Mouse (Mus musculus): ENCODE measurements around the gene Grhl1. TPM values are rescaled to one million over a fixed set of nuclear protein-coding genes. Genes with fewer than 3 reads are reported as not detected.

Grhl1 gene
- polyA plus RNA-seq, 1 experiment from 2014 or later = 7.5 TPM

DNA sequence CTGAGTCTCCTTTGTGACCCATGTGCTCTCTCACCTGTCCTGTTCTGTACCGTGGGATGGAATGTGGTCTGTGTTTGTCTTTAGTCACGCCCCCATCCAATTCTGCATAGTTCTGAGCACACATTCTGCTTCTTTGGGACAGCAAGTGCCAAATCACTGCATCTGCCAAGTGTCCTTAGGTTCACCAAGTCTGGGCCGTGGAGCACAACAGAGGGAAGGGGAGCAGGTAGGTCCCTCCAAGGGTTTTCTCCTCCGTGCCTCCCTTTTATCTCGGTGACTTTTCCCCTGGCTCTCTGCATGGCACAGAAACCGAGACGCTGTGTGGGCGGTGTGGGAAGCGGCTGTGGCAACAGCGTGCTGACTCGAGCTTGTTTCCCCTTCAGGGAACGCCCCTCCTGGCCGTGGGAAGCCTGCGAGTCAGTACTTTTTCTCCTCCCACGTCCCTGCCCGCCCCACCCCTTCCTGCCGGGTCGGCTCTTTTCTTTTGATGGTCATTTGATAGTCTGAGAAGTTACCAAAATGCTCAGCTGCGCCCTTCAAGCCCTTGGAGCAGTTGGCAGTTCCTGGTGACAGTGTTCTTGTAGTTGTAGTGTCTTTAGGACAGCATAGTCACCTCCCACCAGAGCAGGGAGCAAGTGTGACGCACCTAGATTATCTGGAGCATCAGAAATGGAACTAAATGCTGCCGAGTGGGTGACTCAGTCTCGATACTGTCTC, 21.0 kb downstream of the Grhl1 start:
- Histone ChIP-seq H3K27me3 (replicated peaks) (no peaks in the 10 kb centered on the region), H3K4me2 (peak overlapping the region; percentile 56), H3K9ac (no peak overlapping the region), H3K36me3 (no peaks in the 10 kb centered on the region), H3K9me3 (no peaks in the 10 kb centered on the region), H3K27ac (peak overlapping the region; percentile 68), H3K4me3 (replicated peaks) (peak overlapping the region; percentile 26), H3K4me1 (peaks cover 12% of the 10 kb centered on the region)
- 11% methylated on average over 22 of the region's 22 CpGs for WGBS
- ATAC-seq (ENCODE audit: insufficient read depth, low FRiP score, low read depth) = peak; percentile 76

DNA sequence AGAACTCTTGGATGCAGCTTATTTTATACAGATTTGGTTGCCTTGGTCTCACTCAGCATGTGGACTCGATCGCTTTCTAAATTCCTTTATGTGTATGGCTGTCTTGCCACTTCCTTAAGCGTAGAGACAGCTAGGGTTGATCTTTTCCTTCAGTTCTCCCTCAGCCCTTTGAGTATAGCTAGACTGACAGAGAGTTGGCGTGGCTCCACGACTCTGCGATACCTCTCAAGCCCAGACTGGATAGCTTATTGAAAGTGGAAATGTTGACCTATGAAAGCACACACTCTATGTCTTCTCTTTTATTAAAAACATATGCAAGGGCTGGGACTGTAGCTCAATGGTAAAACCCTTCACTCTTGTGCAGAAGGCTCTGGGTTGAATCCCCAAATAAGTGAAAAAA, 25.3 kb downstream of the Grhl1 start:
- Histone ChIP-seq H3K9me3 (no peaks in the 10 kb centered on the region), H3K4me2 (no peak overlapping the region), H3K4me1 (peaks cover 11% of the 10 kb centered on the region), H3K9ac (no peak overlapping the region), H3K4me3 (replicated peaks) (no peak overlapping the region), H3K36me3 (no peaks in the 10 kb centered on the region), H3K27ac (peak overlapping the region; percentile 54), H3K27me3 (replicated peaks) (no peaks in the 10 kb centered on the region)
- no peak for ATAC-seq (ENCODE audit: insufficient read depth, low FRiP score, low read depth)
- 55% methylated on average over 6 of the region's 6 CpGs for WGBS

DNA sequence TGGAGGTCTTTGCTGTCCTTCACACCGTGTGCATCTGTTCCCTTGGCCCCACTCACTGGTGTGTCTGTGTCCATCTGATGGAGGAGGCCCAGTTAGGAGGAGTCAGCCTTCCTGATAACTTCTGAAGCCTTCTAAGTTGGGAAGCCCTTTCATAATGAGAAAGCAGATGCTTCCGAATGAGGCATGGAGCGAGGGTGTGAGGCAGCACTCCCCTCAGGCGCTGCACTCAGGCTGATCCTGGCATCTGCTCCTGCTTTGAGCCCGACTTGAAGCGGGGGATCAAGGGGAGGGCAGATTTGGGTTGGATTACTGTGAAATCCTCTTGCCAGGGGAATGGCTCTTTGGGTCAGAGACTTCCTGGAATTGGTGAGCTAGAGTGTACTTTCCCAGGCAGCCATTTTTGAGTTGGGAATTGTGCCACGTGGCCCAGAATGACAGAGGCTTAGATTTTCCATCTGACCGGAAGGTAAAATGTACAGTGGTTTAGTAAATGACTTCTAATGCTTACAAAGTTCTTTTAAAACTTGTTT, 27.3 kb downstream of the Grhl1 start:
- 64% methylated on average over 8 of the region's 8 CpGs for WGBS
- H3K4me3 ChIP-seq (replicated peaks) = no peak overlapping the region
- no peaks in the 10 kb centered on the region for H3K27me3 ChIP-seq (replicated peaks)
- H3K27ac ChIP-seq = no peak overlapping the region
- no peaks in the 10 kb centered on the region for H3K9me3 ChIP-seq
- H3K9ac ChIP-seq = no peak overlapping the region
- no peak overlapping the region for H3K4me2 ChIP-seq
- H3K36me3 ChIP-seq = no peaks in the 10 kb centered on the region
- no peaks in the 10 kb centered on the region for H3K4me1 ChIP-seq
- no peak for ATAC-seq (ENCODE audit: insufficient read depth, low FRiP score, low read depth)

DNA sequence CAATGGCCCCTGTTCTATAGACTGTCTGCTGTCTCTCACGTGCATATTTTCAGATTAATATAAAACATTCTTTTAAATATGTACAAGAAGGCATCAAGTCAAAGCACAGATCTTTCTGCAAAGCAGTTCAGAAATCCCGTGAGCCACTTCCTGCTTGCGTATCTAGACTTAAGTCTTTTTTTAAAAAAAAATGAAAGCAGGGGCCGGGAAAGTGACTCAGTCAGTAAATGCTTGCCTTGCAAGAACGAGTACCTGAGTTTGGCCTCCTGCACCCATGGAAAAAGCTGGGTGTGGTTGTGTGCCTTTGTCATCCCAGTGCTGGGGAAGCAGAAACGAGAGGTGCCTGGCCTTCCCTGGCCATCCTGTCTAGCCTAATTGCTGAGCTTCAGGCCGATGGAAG, 28.0 kb downstream of the Grhl1 start:
- Histone ChIP-seq H3K27ac (no peak overlapping the region), H3K9me3 (no peaks in the 10 kb centered on the region), H3K4me2 (no peak overlapping the region), H3K9ac (no peak overlapping the region), H3K36me3 (no peaks in the 10 kb centered on the region), H3K4me1 (no peaks in the 10 kb centered on the region), H3K27me3 (replicated peaks) (no peaks in the 10 kb centered on the region), H3K4me3 (replicated peaks) (no peak overlapping the region)
- 63% methylated on average over 7 of the region's 7 CpGs for WGBS
- no peak for ATAC-seq (ENCODE audit: insufficient read depth, low FRiP score, low read depth)

DNA sequence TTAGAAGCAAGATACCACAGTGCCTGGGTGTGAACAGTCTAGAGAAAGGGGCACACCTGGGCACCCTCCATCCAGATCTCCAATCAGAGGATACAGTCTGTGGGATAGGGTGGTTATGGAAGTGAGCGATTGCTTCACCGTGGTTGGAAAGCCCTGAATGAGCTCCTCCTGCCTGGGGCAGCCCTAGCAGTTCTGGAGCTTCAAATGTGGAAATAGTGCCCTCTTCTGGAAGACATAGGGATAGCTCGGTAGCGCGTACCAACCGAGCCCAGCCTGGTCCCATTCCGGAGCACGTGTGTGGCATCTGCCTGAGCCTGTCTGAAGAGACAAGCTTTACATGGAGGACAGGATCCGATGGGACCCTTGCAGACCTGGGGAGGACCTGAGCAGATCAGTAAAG, 28.7 kb downstream of the Grhl1 start:
- H3K4me2 ChIP-seq = no peak overlapping the region
- no peak overlapping the region for H3K4me3 ChIP-seq (replicated peaks)
- no peaks in the 10 kb centered on the region for H3K9me3 ChIP-seq
- no peaks in the 10 kb centered on the region for H3K27me3 ChIP-seq (replicated peaks)
- 10% methylated on average over 9 of the region's 9 CpGs for WGBS
- no peak overlapping the region for H3K27ac ChIP-seq
- H3K4me1 ChIP-seq = no peaks in the 10 kb centered on the region
- no peaks in the 10 kb centered on the region for H3K36me3 ChIP-seq
- no peak overlapping the region for H3K9ac ChIP-seq
- peak; percentile 70 for ATAC-seq (ENCODE audit: insufficient read depth, low FRiP score, low read depth)

DNA sequence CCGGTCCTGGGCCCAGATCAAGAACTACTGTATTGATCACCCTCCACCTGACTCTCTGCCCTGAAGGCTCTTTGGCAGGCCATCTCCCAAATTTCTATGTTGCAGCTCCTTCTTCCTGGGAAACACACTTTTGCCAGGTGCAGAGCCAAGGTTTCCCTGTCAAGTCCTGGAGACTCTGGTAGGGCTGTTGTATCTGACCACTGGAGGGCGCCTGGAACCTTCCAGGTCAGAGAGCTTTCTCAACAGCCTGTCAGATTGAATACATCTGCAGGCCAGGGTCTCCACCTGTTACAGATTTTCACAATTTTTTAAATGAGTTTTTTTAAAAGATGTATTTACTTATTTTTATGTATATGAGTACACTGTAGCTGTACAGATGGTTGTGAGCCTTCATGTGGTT, 31.2 kb downstream of the Grhl1 start:
- ATAC-seq (ENCODE audit: insufficient read depth, low FRiP score, low read depth) = no peak
- 40% methylated on average over 2 of the region's 2 CpGs for WGBS
- H3K4me1 ChIP-seq = no peaks in the 10 kb centered on the region
- no peaks in the 10 kb centered on the region for H3K27me3 ChIP-seq (replicated peaks)
- no peak overlapping the region for H3K4me3 ChIP-seq (replicated peaks)
- H3K9ac ChIP-seq = no peak overlapping the region
- H3K27ac ChIP-seq = no peak overlapping the region
- H3K9me3 ChIP-seq = no peaks in the 10 kb centered on the region
- no peak overlapping the region for H3K4me2 ChIP-seq
- H3K36me3 ChIP-seq = no peaks in the 10 kb centered on the region

DNA sequence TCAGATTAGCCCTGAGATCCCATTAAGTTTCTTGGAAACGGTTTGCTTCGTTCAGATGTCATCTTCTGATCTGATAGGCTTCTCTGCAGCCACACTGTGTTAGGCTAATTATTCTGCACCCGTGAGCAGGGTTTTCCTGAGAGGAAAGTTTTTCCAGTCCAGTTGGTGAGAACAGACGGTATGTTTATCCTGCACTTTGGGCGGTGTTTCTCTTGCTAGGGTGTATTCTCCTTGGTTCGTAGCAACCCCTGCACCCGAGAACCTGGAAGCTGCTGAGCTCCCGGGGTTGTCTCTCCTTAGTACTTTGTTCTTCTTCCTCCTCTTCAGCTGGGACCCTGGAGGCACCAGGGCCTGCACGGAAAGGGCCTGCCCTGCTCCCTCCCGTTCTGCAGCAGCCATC, 34.1 kb downstream of the Grhl1 start:
- no peak overlapping the region for H3K27ac ChIP-seq
- no peak for ATAC-seq (ENCODE audit: insufficient read depth, low FRiP score, low read depth)

DNA sequence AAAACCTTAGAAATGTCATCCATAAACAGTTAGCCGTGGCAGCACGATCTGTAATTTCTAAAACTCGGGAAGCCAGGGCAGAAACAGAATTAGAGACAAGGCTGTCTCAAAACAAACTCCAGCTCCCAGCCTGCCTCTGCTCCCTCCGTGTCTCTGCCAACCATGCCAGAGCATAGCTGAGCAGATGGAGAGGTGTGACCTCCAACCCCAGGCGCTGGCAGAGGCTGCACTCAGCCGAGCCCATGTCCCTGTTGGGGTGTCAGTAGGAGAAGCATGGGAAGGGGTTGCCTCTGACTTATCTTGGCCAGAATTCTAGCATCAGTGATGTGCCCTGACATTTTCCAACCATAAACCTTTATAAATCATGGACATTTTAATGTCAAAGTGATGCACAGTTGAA, 40.5 kb downstream of the Grhl1 start:
- no peak overlapping the region for H3K27ac ChIP-seq
- 63% methylated on average over 6 of the region's 6 CpGs for WGBS
- no peaks in the 10 kb centered on the region for H3K36me3 ChIP-seq
- H3K4me1 ChIP-seq = no peaks in the 10 kb centered on the region
- no peaks in the 10 kb centered on the region for H3K9me3 ChIP-seq
- H3K4me3 ChIP-seq (replicated peaks) = no peak overlapping the region
- no peak for ATAC-seq (ENCODE audit: insufficient read depth, low FRiP score, low read depth)
- no peak overlapping the region for H3K4me2 ChIP-seq
- no peaks in the 10 kb centered on the region for H3K27me3 ChIP-seq (replicated peaks)
- H3K9ac ChIP-seq = no peak overlapping the region

More for the DNA sequence above, 34.1 kb downstream of the Grhl1 start:
- WGBS = 75% methylated on average over 10 of the region's 10 CpGs
- H3K36me3 ChIP-seq = no peaks in the 10 kb centered on the region
- no peaks in the 10 kb centered on the region for H3K9me3 ChIP-seq
- H3K9ac ChIP-seq = no peak overlapping the region
- no peaks in the 10 kb centered on the region for H3K27me3 ChIP-seq (replicated peaks)
- no peaks in the 10 kb centered on the region for H3K4me1 ChIP-seq
- no peak overlapping the region for H3K4me3 ChIP-seq (replicated peaks)
- no peak overlapping the region for H3K4me2 ChIP-seq

DNA sequence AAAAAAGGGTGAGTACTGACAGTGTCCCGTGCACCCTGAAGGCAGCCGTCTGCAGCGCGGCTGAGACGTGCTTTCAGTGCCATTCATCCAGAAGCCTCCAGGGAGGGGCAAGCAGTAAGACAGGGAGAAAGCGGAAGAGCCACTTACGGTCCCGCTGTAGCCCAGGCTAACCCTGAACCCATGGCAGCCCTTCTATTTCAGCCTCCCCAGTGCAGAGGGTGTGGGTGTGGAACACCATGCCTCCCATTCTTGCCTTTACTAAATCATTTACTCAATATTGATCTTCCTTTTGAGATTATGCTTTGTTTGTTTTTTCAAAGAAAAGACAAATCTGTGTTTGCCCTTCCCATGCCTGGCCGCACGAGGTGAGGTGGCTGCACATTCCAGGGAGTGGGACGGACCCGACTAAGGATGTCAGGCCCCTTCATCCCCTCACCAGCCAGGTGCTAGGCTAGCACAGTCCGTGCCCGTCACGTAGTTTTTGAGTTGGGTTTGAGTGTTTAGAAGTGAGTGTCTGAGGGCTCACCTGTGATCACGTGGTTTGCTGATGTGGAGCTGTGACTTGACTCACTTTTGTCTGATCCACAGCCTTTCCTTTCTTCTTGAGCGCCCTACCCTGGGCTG, 42.5 kb downstream of the Grhl1 start:
- Histone ChIP-seq H3K9ac (no peak overlapping the region), H3K4me1 (no peaks in the 10 kb centered on the region), H3K36me3 (no peaks in the 10 kb centered on the region), H3K9me3 (no peaks in the 10 kb centered on the region), H3K27me3 (replicated peaks) (no peaks in the 10 kb centered on the region), H3K27ac (peak overlapping the region; percentile 5; the same call in 1 of the 2 replicates), H3K4me2 (no peak overlapping the region), H3K4me3 (replicated peaks) (no peak overlapping the region)
- peak; percentile 82 for ATAC-seq (ENCODE audit: insufficient read depth, low FRiP score, low read depth)
- 68% methylated on average over 17 of the region's 17 CpGs for WGBS

DNA sequence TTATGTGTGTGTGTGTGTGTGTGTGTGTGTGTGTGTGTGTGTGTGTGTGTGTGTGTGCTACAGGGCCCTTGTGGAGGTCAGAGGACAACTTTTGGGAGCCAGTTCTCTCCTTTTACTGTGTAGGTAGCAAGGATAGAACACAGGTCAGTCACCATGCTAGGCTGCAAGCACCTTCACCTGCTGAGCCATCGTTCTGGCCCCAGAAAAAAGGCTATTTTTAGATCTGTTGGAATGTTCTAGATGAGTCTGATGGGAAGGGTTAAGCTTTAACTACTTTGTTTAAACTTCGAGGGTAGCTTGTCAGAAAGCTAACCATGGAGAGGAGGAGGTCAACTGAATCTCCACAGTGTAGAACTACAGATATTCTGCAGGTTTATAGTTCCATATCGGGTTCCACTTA, 43.1 kb downstream of the Grhl1 start:
- Histone ChIP-seq H3K36me3 (no peaks in the 10 kb centered on the region), H3K9me3 (no peaks in the 10 kb centered on the region), H3K4me1 (no peaks in the 10 kb centered on the region), H3K4me3 (replicated peaks) (no peak overlapping the region), H3K27me3 (replicated peaks) (no peaks in the 10 kb centered on the region), H3K27ac (peak overlapping the region; percentile 5; the same call in 1 of the 2 replicates), H3K4me2 (no peak overlapping the region), H3K9ac (no peak overlapping the region)
- 48% methylated on average over 3 of the region's 3 CpGs for WGBS
- no peak; the same call in 1 of the 2 replicates for ATAC-seq (ENCODE audit: insufficient read depth, low FRiP score, low read depth)

DNA sequence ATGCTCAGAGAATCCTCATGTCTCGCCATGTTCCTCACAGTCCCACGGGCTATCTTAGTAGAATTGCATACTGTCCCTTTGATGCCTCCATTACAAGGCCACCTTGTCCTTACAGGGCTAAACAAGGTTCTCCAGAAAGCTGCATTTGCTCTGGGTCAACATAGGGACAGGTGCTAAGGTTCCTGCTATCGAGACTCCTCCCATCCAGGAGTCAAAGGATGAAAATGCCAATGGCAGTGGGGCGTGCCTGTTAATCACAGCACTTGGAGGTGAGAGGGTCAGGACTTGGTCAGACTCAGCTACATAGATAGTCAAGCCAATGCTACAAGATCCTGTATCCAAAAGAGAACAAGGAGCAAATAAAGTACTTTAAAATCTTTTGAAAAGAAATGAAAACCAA, 47.4 kb downstream of the Grhl1 start:
- H3K36me3 ChIP-seq = no peaks in the 10 kb centered on the region
- no peak overlapping the region for H3K4me3 ChIP-seq (replicated peaks)
- H3K4me1 ChIP-seq = no peaks in the 10 kb centered on the region
- no peaks in the 10 kb centered on the region for H3K27me3 ChIP-seq (replicated peaks)
- H3K27ac ChIP-seq = no peak overlapping the region
- no peak; the same call in 1 of the 2 replicates for ATAC-seq (ENCODE audit: insufficient read depth, low FRiP score, low read depth)
- no peak overlapping the region for H3K9ac ChIP-seq
- 62% methylated on average over 4 of the region's 4 CpGs for WGBS
- H3K4me2 ChIP-seq = no peak overlapping the region
- H3K9me3 ChIP-seq = no peaks in the 10 kb centered on the region

DNA sequence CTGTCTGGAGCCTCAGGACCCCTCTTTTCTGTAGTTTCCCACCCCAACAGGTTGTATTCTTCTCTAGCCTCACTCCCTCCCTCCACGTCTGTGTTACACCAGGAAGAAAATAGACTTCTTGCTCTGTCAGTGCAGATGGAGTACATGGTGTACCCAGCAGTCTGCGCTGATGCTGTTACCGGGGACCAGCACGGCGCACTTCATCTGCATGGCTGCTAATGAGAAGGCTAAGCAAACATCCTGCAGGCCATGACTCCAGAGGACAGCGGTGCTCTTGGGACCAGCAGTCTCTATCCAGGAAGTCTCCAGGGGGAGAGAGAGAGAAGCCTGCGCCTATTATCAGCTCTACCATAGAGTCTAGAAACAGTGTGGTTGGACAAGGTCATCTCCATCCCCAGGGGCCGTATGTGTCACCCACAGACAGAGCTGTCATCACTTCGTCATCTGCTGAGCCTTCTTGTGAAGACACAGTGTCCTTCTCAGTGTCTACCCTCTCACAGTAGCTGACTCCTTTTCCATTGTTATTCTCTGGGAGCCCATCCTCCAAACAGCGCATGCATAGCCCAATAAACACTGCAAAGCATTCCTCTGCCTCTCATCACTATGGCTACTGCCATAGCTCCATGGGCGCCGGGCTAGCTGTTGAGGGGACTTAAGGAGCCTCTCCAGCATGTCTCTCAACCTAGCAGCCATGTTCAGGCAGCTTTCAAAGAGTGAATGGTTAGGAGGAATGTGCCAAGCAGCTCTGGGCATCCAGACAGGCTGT, 51.6 kb downstream of the Grhl1 start:
- no peaks in the 10 kb centered on the region for H3K27me3 ChIP-seq (replicated peaks)

More for the DNA sequence above, 51.6 kb downstream of the Grhl1 start:
- peak; percentile 36; the same call in 1 of the 2 replicates for ATAC-seq (ENCODE audit: insufficient read depth, low FRiP score, low read depth)
- no peak overlapping the region for H3K27ac ChIP-seq
- no peak overlapping the region for H3K4me3 ChIP-seq (replicated peaks)
- no peak overlapping the region for H3K9ac ChIP-seq
- H3K9me3 ChIP-seq = no peaks in the 10 kb centered on the region
- no peaks in the 10 kb centered on the region for H3K4me1 ChIP-seq
- no peaks in the 10 kb centered on the region for H3K36me3 ChIP-seq
- no peak overlapping the region for H3K4me2 ChIP-seq
- 70% methylated on average over 12 of the region's 12 CpGs for WGBS

Measured in stomach, embryonic 15.5 days (tissue).